Mouse (Mus musculus): ENCODE data around the gene Palld. TPM values are rescaled to one million over a fixed set of nuclear protein-coding genes. Genes with fewer than 3 reads are reported as not detected.

The Palld gene
- total RNA-seq, 2 experiments from 2014 or later: 91.3 to 94.6 TPM

- intact Hi-C loops (cut with DNase I): no loop called here
- DNase-seq: no peak
Observed at GRCm38 (mm10) chr8:61780652-61781257, 121.7 kb downstream of the Palld start.

GRCm38 (mm10) chr8:61778194-61778593 lies 124.3 kb downstream of the Palld start:
- intact Hi-C loops (cut with DNase I): no loop called here
- DNase-seq: no peak

- intact Hi-C loops (cut with DNase I): no loop called here
- no peak for DNase-seq
Observed at GRCm38 (mm10) chr8:61776560-61776959, 125.9 kb downstream of the Palld start.

DNA sequence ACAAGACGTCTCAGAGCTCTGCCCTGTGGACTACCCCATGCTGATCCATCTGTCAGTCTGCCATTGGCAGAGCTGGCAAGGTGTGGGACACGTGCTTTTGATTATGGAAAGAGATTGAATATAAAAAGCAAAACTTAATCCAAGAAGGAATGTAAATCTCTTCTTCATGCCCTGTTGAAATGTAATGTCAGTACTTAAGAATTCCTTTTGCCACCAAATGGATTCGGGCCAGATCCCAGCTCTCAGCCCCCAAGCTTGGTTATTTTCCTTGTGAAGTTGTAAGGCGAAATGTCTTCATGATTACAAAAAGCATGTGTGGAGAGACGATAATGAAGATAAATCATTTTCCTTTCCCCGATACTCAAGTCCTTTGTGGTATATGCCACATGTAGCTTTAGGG lies 126.6 kb downstream of the Palld start:
- DNase-seq: no peak
- intact Hi-C loops (cut with DNase I): no loop called here

DNA sequence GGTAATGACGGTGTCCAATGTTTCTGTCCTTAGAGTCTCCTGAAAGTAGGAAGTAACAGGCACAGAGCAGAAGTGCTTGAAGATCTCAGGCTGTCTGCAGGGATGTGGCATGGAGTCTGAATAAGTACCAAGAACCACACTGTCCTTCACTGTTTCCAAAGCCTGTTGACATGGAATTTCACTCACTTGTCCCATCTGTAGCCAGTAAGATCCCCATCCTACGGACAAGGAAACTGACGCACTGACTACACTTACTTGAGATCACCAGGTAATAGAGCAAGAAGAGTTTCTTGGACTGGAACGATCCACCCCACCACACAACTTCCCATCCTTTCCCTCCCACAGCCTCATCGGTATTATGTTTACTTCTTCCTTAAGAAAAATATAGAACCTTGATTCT lies 128.3 kb downstream of the Palld start:
- DNase-seq: no peak
- intact Hi-C loops (cut with DNase I): loop anchor here (5.0 kb wide), 1 partner anchor 387 kb away; no protein-coding TSS in a partner anchor

DNA sequence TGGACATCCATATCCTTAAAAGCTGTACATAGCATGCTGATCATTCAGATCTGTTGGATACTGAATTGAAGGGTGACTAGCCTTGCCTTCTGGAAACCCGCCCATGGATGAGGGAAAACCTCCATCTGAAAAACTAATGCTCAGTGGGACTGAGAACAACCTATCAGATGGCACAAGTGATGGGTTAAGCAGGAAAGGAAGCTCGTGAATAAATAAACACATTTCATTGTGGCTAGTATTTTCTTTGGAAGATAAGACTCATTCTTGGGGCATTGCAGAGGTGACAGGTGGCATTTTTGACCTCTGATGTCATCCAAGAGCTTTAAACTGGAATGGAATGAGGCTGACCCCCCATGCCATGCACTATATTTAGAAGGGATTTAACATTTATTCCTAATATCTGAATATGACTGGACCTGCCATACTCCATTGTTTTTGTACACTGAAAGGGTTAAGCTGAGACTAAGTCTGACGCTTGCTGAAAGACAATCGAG lies 128.8 kb downstream of the Palld start:
- intact Hi-C loops (cut with DNase I): loop anchor here (5.0 kb wide), 1 partner anchor 386 kb away; no protein-coding TSS in a partner anchor
- no peak for DNase-seq

DNA sequence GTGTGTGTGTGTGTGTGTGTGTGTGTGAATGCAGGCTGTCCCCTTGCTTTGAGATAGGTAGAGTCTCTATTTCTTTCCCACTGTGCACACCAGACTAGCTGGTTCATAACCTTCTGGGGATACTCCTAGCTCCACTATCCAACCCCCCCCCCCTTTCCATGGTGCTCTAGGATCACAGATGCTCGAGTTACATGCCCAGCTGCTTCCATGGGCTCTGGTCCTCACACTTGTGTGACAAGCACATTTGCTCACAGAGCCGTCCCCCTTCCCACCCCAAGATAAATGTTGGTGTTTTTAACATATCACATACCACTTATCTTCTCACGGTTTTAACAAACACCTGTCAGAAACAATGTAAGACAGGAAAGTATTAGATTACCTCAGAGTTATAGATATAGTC lies 131.2 kb downstream of the Palld start:
- DNase-seq: no peak
- intact Hi-C loops (cut with DNase I): loop anchor here (5.0 kb wide), 1 partner anchor 384 kb away; no protein-coding TSS in a partner anchor

- no peak for DNase-seq
- intact Hi-C loops (cut with DNase I): no loop called here
Observed at GRCm38 (mm10) chr8:61769340-61769879, 133.1 kb downstream of the Palld start.

DNA sequence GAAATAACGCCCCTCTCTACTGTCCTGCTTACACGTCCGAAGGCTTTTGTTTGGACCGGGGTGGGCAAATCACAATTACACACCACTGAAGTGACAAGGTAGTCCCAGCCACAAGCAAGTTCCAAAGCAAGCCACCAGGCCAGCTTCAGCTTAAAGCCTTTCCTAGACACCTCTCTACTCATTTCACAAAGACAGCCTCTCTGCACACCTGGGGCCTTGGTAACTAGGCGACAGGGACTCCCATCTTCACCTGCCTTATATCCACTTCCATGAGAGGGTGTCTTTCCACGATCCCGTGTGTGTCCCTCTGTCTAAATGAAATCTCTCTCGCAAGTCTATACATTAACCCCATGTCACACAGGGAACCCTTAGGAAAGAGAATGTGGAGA lies 142.3 kb downstream of the Palld start:
- intact Hi-C loops (cut with DNase I): no loop called here

GRCm38 (mm10) chr8:61759327-61760189 lies 142.9 kb downstream of the Palld start:
- peak; percentile 11 to 39 for DNase-seq
- intact Hi-C loops (cut with DNase I): no loop called here

More for the DNA sequence above, 142.3 kb downstream of the Palld start:
- no peak for DNase-seq

GRCm38 (mm10) chr8:61758686-61759326 lies 143.7 kb downstream of the Palld start:
- intact Hi-C loops (cut with DNase I): no loop called here
- no peak for DNase-seq

GRCm38 (mm10) chr8:61756971-61757965 lies 145.2 kb downstream of the Palld start:
- intact Hi-C loops (cut with DNase I): no loop called here
- no peak for DNase-seq

DNA sequence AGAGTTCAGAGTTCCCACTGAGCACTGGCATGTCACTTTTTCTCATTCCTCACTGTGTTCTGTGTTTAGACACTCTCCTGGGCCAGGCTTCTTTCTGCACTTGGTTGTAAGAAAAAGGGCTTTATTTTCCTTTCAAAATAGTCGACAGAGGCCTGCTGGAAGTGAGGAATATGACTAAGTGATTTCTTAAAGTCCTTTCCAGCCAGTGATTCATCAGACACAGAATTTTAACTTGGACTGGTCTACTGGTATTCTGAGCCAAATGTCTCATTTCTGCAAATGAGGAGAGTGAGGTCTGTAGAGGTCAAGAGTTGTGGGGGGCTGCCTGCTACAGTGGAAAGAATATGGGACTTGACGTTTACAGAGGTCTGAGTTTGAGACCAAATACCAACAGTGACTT lies 147.3 kb downstream of the Palld start:
- intact Hi-C loops (cut with DNase I): no loop called here

DNA sequence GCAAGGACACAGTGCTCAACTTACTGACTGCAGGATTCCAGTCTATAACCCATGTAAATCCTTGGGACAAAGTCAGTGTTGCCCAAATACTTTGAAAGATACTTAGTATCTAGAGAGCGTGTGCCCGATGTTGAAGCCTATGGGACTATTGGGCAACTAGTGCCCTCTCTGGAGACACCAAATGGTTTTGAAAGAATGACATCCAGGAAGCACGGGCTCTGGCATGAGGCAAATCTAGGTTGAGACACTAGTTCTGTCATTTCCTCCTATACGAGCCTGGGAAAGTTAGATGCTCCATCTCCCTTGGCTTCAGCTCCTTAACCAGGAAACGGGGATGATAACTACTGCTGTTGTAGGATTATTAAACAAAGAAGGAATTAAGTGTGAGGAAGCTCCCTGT lies 155.4 kb downstream of the Palld start:
- intact Hi-C loops (cut with DNase I): no loop called here
- DNase-seq: no peak

More for the DNA sequence above, 147.3 kb downstream of the Palld start:
- no peak for DNase-seq

- intact Hi-C loops (cut with DNase I): no loop called here
- DNase-seq: peak in 1 of 2 experiments; percentile 13
Observed at GRCm38 (mm10) chr8:61745181-61745980, 157.1 kb downstream of the Palld start.

DNA sequence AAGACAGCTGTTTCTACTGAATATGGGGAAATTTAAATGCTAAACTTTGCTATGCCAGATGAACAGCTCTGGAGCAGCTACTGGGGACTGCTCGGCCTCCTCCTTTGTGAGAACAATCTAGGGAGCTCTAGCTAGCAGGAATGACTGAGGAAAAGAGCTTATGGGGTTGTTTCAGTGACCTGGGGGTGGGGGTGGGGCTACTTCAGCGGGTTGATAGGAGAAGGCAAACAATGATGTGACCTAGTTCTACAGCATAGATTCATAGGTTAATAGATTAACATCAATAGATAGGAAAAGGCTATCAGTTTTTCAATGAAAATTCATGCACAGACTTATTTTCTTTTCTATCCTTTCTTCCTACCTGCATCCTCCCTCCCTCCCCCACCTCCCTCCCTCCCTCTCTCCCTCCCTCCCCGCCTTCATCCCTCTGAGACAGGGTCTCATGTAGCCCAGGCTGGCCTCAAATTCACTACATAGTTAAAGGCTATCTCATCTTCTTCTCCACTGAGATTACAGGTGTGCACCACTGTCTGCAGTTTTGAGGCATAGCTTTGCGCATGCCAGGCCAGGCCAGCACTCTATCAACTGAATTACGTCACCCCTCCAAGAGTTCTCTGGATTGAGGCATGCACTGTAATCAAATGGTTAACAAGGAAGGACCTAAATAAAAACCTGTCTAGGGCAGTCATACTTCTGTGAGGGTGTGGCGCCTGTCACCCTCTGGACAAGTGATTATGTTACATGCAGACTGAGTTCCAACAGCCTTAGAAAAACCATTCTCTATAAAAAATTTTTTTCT lies 158.5 kb downstream of the Palld start:
- intact Hi-C loops (cut with DNase I): no loop called here
- DNase-seq: no peak

GRCm38 (mm10) chr8:61737465-61737864 lies 165.0 kb downstream of the Palld start:
- intact Hi-C loops (cut with DNase I): no loop called here
- no peak for DNase-seq

DNA sequence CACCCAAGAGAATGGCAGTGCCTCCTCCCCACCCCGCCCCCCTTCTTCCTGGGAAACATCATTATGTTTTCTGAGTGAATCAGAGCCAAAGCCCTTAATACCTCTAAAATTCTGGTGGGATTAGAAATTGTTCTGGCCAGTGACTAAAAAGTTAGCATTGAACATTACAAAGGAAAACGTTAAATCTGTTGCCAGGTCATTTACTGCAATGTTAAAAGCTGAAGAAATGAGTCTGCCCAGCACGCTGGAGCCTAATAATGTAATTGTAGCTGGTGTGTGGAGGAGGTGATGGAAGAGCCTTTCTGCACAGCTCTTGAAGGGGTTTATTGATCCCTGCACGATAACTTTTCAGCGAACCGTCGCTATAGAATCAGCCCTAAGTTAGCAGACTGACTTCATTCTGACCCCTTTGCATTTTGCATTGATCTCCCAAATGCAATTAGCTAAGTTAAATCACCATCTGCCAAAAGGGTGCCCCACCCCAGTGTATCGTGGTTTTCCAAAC lies 165.7 kb downstream of the Palld start:
- DNase-seq: no peak
- intact Hi-C loops (cut with DNase I): no loop called here

All from gastrocnemius, postnatal 36 days (tissue).